Mouse (Mus musculus): ENCODE measurements around the gene Uqcr10. TPM values are rescaled to one million over a fixed set of nuclear protein-coding genes. Genes with fewer than 3 reads are reported as not detected.

The Uqcr10 gene
- polyA plus RNA-seq, 1 experiment: 850 TPM

GRCm38 (mm10) chr11:4684186-4684585 lies 20.0 kb downstream of the Uqcr10 start:
- Histone ChIP-seq H3K27ac (ENCODE audit: control insufficient read depth, insufficient read depth, low read length) (no peak overlapping the region), H3K4me3 (ENCODE audit: control insufficient read depth, insufficient read depth, low read length) (no peak overlapping the region), H3K36me3 (ENCODE audit: control insufficient read depth, insufficient read depth, low read length) (peaks cover 20% of the 10 kb centered on the region), H3K4me1 (replicated peaks; ENCODE audit: control insufficient read depth, insufficient read depth, low read length) (no peaks in the 10 kb centered on the region), H3K27me3 (ENCODE audit: control insufficient read depth, insufficient read depth, low read length) (no peaks in the 10 kb centered on the region)
- TF ChIP-seq POLR2A (IDR thresholded peaks at IDR 0.05; ENCODE audit: control insufficient read depth, extremely low read depth, insufficient read depth, low read length, poor library complexity) (no peak), CTCF (IDR thresholded peaks at IDR 0.05; ENCODE audit: borderline replicate concordance, control insufficient read depth, extremely low read depth, insufficient read depth, low read length, poor library complexity) (no peak)
- WGBS: 98% methylated on average over 6 of the region's 6 CpGs
- DNase-seq: no peak

GRCm38 (mm10) chr11:4683516-4683915 lies 20.6 kb downstream of the Uqcr10 start:
- H3K27me3 ChIP-seq (ENCODE audit: control insufficient read depth, insufficient read depth, low read length): no peaks in the 10 kb centered on the region
- H3K4me1 ChIP-seq (replicated peaks; ENCODE audit: control insufficient read depth, insufficient read depth, low read length): no peaks in the 10 kb centered on the region
- TF ChIP-seq CTCF (IDR thresholded peaks at IDR 0.05; ENCODE audit: borderline replicate concordance, control insufficient read depth, extremely low read depth, insufficient read depth, low read length, poor library complexity): no peak
- TF ChIP-seq POLR2A (IDR thresholded peaks at IDR 0.05; ENCODE audit: control insufficient read depth, extremely low read depth, insufficient read depth, low read length, poor library complexity): no peak
- WGBS: 88% methylated on average over 6 of the region's 6 CpGs
- no peak for DNase-seq
- no peak overlapping the region for H3K27ac ChIP-seq (ENCODE audit: control insufficient read depth, insufficient read depth, low read length)
- peaks cover 20% of the 10 kb centered on the region for H3K36me3 ChIP-seq (ENCODE audit: control insufficient read depth, insufficient read depth, low read length)
- no peak overlapping the region for H3K4me3 ChIP-seq (ENCODE audit: control insufficient read depth, insufficient read depth, low read length)

- peaks cover 20% of the 10 kb centered on the region for H3K36me3 ChIP-seq (ENCODE audit: control insufficient read depth, insufficient read depth, low read length)
- H3K27me3 ChIP-seq (ENCODE audit: control insufficient read depth, insufficient read depth, low read length): no peaks in the 10 kb centered on the region
- TF ChIP-seq CTCF (IDR thresholded peaks at IDR 0.05; ENCODE audit: borderline replicate concordance, control insufficient read depth, extremely low read depth, insufficient read depth, low read length, poor library complexity) (no peak), POLR2A (IDR thresholded peaks at IDR 0.05; ENCODE audit: control insufficient read depth, extremely low read depth, insufficient read depth, low read length, poor library complexity) (no peak)
- no peaks in the 10 kb centered on the region for H3K4me1 ChIP-seq (replicated peaks; ENCODE audit: control insufficient read depth, insufficient read depth, low read length)
- H3K27ac ChIP-seq (ENCODE audit: control insufficient read depth, insufficient read depth, low read length): no peak overlapping the region
- no peak for DNase-seq
- WGBS: 99% methylated on average over 3 of the region's 3 CpGs
- no peak overlapping the region for H3K4me3 ChIP-seq (ENCODE audit: control insufficient read depth, insufficient read depth, low read length)
These were observed 24.0 kb downstream of the Uqcr10 start for GRCm38 (mm10) chr11:4680126-4680525.

GRCm38 (mm10) chr11:4679441-4679832 lies 24.7 kb downstream of the Uqcr10 start:
- no peak for DNase-seq
- over 99% methylated on average over 12 of the region's 12 CpGs for WGBS
- TF ChIP-seq CTCF (IDR thresholded peaks at IDR 0.05; ENCODE audit: borderline replicate concordance, control insufficient read depth, extremely low read depth, insufficient read depth, low read length, poor library complexity) (no peak), POLR2A (IDR thresholded peaks at IDR 0.05; ENCODE audit: control insufficient read depth, extremely low read depth, insufficient read depth, low read length, poor library complexity) (no peak)

GRCm38 (mm10) chr11:4678700-4679440 lies 25.3 kb downstream of the Uqcr10 start:
- Histone ChIP-seq H3K27ac (ENCODE audit: control insufficient read depth, insufficient read depth, low read length) (no peak overlapping the region), H3K36me3 (ENCODE audit: control insufficient read depth, insufficient read depth, low read length) (peaks cover 26% of the 10 kb centered on the region), H3K4me1 (replicated peaks; ENCODE audit: control insufficient read depth, insufficient read depth, low read length) (no peaks in the 10 kb centered on the region), H3K4me3 (ENCODE audit: control insufficient read depth, insufficient read depth, low read length) (no peak overlapping the region), H3K27me3 (ENCODE audit: control insufficient read depth, insufficient read depth, low read length) (no peaks in the 10 kb centered on the region)
- 97% methylated on average over 13 of the region's 13 CpGs for WGBS
- no peak for DNase-seq
- TF ChIP-seq POLR2A (IDR thresholded peaks at IDR 0.05; ENCODE audit: control insufficient read depth, extremely low read depth, insufficient read depth, low read length, poor library complexity) (no peak), CTCF (IDR thresholded peaks at IDR 0.05; ENCODE audit: borderline replicate concordance, control insufficient read depth, extremely low read depth, insufficient read depth, low read length, poor library complexity) (no peak)

More at GRCm38 (mm10) chr11:4679441-4679832, 24.7 kb downstream of the Uqcr10 start:
- H3K36me3 ChIP-seq (ENCODE audit: control insufficient read depth, insufficient read depth, low read length): peaks cover 20% of the 10 kb centered on the region
- H3K4me1 ChIP-seq (replicated peaks; ENCODE audit: control insufficient read depth, insufficient read depth, low read length): no peaks in the 10 kb centered on the region
- H3K27ac ChIP-seq (ENCODE audit: control insufficient read depth, insufficient read depth, low read length): no peak overlapping the region
- no peaks in the 10 kb centered on the region for H3K27me3 ChIP-seq (ENCODE audit: control insufficient read depth, insufficient read depth, low read length)
- no peak overlapping the region for H3K4me3 ChIP-seq (ENCODE audit: control insufficient read depth, insufficient read depth, low read length)

GRCm38 (mm10) chr11:4677250-4677872 lies 26.8 kb downstream of the Uqcr10 start:
- TF ChIP-seq CTCF (IDR thresholded peaks at IDR 0.05; ENCODE audit: borderline replicate concordance, control insufficient read depth, extremely low read depth, insufficient read depth, low read length, poor library complexity): no peak
- no peak for TF ChIP-seq POLR2A (IDR thresholded peaks at IDR 0.05; ENCODE audit: control insufficient read depth, extremely low read depth, insufficient read depth, low read length, poor library complexity)
- H3K4me3 ChIP-seq (ENCODE audit: control insufficient read depth, insufficient read depth, low read length): no peak overlapping the region
- DNase-seq: no peak
- no peak overlapping the region for H3K27ac ChIP-seq (ENCODE audit: control insufficient read depth, insufficient read depth, low read length)
- 98% methylated on average over 7 of the region's 7 CpGs for WGBS
- H3K4me1 ChIP-seq (replicated peaks; ENCODE audit: control insufficient read depth, insufficient read depth, low read length): no peaks in the 10 kb centered on the region
- H3K36me3 ChIP-seq (ENCODE audit: control insufficient read depth, insufficient read depth, low read length): peaks cover 18% of the 10 kb centered on the region; the same call in 1 of the 2 replicates
- H3K27me3 ChIP-seq (ENCODE audit: control insufficient read depth, insufficient read depth, low read length): no peaks in the 10 kb centered on the region

Data from thymus, adult 2 months (tissue).